Mouse (Mus musculus): ENCODE results near the gene Ermap.

DNA sequence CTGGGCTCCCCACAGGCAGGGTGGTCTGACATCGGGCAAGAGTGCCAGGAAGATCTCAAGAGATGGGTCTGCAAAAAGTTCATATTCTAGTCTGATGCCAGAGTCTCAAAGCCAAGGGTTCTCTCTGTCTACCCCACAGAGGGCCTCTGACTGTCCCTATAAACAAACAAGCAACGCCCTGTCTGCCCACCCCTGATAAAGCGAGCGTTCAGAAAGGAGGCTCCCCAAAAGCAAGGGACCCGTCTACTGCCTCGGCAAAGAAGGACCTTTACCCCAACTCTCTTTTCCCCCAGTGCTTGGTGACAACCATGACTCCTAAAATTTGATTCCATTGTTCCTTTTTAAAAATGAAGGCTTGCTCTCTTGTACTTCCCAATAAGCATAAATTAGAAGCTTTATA is at the start of gene Ermap:
- TF ChIP-seq POLR2A (IDR thresholded peaks at IDR 0.05; ENCODE audit: control insufficient read depth, extremely low read depth, insufficient read depth, low read length, poor library complexity), result no peak
- TF ChIP-seq CTCF (IDR thresholded peaks at IDR 0.05; ENCODE audit: borderline replicate concordance, control insufficient read depth, extremely low read depth, insufficient read depth, low read length, poor library complexity), result no peak

Data from thymus, adult 2 months (tissue).